Mouse (Mus musculus) olfactory bulb, adult 2 months (tissue): Measurements from ENCODE around the gene Prr13.

Experiments
- CTCF ChIP-seq: fragments of 200-500 bp; IDR thresholded peaks from 2 replicates; pipeline ENCODE4 v1.5.1; 2012; ENCODE audit warnings: low read depth, mild to moderate bottlenecking, low read length, moderate library complexity; ENCODE audit not compliant: insufficient read depth
- POLR2A ChIP-seq: fragments of 200-500 bp; IDR thresholded peaks from 2 replicates; pipeline ENCODE4 v1.6.1; 2012; ENCODE audit warnings: mild to moderate bottlenecking, low read depth, low read length, moderate library complexity; ENCODE audit not compliant: insufficient read depth

GRCm38 (mm10) chr15:102409286-102409685 is 49.5 kb upstream of the Prr13 start:
- TF ChIP-seq CTCF (no peak), POLR2A (no peak)
